Mouse (Mus musculus) left cerebral cortex, postnatal 14 days (tissue): ENCODE results near the gene Prnp. TPM values are rescaled to one million over a fixed set of nuclear protein-coding genes. Genes with fewer than 3 reads are reported as not detected.

ENCODE experiments used
- DNase-seq, 2 experiments: peaks; one replicate each; pipeline ENCODE4 v3.0.0; 2021 to 2022; ENCODE audit warnings: low spot score in 2 of 2, mixed read lengths in 1 of 2
- intact Hi-C: fragments of 180-260 bp; cut with DNase I; formaldehyde crosslinking; loops from one replicate; pipeline ENCODE4 v1.15.1; 2025
- total RNA-seq, 2 experiments: library from RNA; stranded (reverse); gene quantifications; 2 replicates each; pipeline ENCODE4 v1.2.3; 2021

The Prnp gene
- total RNA-seq, 2 experiments from 2014 or later, result 536 to 553 TPM

DNA sequence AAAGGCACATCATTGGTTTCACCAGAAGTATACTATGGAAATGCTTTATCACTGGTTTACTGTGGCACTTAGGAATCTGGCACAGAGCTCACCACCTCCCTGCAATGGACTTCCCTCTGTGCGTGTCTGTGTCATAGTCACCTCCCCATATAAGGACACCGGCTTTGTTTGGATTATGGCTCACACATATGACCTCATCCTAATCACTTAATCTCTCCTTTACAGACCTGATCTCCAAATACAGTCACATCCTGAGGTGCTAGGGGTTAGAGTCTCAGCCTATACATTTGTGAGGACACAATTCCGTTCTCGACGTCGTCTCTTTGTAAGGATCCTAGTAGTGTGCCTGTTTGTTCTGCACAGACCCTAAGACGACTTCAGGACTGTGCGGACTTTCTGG lies 35.5 kb downstream of the Prnp start:
- intact Hi-C loops, result no loop called here
- DNase-seq, result no peak

DNA sequence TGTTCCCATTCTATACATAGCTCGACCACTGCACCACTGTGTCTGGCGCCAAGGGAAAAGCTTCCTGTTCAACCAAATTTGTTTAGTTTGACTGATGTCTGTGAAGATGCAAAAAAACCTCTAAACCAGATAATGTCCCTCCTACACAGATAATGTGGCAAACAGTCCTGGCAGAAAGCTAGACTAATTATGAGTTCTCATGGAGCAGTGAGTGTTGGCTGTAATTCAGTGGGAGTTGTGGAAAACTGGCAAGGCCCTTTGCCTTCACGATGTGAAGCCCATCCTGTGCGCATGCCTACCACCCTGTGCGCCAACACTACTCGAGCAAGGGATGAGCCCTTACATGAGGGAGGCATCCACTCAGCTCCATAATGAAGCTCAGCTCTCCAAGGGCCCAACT lies 36.0 kb downstream of the Prnp start:
- DNase-seq, result peak in 1 of 2 experiments; percentile 2
- intact Hi-C loops, result no loop called here

DNA sequence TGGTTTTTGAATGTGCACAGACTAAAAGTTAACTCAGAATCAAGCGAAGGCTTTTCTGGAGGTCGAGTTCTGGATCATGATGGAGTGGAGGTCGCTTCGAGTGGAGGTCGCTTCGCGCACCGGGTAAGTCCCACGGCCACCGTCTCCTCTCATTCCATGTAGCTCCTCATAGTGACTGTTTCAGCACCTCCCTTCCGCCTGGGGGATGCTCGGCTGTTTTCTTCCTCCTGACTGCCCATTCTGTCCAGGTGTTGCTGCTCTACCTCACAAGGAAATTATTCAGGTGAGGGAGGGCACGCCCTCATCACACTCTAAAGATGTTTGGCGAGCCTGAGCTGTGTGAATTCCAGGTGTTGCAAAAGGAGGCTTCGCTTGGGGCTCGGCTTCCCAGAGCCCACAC lies 36.6 kb downstream of the Prnp start:
- peak in 1 of 2 experiments; percentile 1 for DNase-seq
- intact Hi-C loops, result no loop called here

DNA sequence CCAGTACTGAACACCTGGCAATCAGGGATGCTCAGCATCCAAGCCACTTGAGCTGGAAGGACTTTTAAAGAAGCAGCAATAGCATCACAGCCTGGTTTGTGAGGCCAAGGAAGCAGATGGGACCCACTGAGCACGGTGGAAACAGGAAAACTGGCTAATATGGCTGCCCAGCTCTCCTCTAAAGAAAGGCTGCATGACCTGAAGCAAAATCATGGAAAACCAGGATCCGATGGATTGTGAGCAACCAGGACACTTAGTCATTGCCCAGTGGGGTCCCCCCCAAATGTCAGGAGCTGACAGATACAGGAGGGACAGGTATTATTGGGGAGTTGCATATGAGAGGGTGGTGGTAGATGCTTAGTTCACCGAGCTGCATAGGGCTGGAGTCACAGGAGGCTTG lies 38.4 kb downstream of the Prnp start:
- DNase-seq, result peak in 1 of 2 experiments; percentile 1
- intact Hi-C loops, result loop anchor here (2.0 kb wide), 2 partner anchors 119 to 127 kb away; no protein-coding TSS in a partner anchor

GRCm38 (mm10) chr2:131948916-131949639 lies 39.4 kb downstream of the Prnp start:
- peak in 1 of 2 experiments; percentile 2 for DNase-seq
- intact Hi-C loops, result loop anchor here (2.0 kb wide), 2 partner anchors 120 to 128 kb away; no protein-coding TSS in a partner anchor

DNA sequence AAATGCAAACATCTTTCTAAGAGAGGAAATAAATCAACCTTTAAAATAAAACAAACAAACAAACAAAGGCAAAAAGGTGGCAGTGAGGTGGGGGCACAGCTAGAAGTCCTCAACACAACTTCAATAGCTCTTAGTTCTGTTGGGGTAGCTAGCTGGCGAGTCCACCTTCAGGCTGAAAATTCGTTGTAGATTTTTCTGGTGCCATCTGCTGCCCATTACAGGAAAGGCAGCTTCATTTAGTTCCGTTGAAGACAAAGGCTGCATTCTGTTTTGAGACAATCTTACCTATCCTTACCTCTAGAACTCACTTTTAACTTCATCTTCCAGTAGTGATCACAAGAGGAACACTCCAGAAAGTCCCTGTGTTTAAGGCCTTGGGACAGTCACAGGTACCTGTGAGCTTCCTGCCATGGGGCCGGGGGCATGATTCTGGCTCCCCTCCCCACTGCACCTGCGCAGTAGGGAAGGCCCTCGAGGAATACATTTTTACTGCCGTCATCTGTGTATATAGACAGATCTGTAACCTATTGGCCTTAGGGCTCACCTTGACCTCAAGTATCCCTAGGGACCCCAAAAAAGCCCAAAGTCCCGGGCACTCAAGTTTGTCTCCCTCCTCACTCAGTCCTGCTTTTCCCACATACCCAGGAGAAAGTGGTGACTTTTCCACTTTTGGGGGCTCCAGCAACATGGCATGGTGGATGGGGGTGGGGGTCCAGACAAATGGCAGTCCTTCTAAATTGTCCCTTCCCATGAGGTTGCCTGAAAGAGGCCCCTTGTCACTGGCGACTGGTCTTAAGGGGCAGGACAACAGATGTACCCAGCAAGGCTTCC lies 40.3 kb downstream of the Prnp start:
- intact Hi-C loops, result loop anchor here (2.0 to 10.0 kb wide), 3 partner anchors 121 to 395 kb away; no protein-coding TSS in a partner anchor
- DNase-seq, result peak; percentile 63 to 79

GRCm38 (mm10) chr2:131950598-131951095 lies 40.9 kb downstream of the Prnp start, which contains the start of gene Prnd:
Gene Prnd, plus strand, starts transcription at chr2:131950861.
- intact Hi-C loops, result loop anchor here (10.0 kb wide), 1 partner anchor 396 kb away; no protein-coding TSS in a partner anchor

GRCm38 (mm10) chr2:131952456-131952855 lies 42.7 kb downstream of the Prnp start:
- intact Hi-C loops, result loop anchor here (10.0 kb wide), 1 partner anchor 398 kb away; no protein-coding TSS in a partner anchor
- peak in 1 of 2 experiments; percentile 6 for DNase-seq

More at GRCm38 (mm10) chr2:131950598-131951095, 40.9 kb downstream of the Prnp start, which contains the start of gene Prnd:
- peak in 1 of 2 experiments; percentile 1 for DNase-seq

GRCm38 (mm10) chr2:131952961-131953538 lies 43.3 kb downstream of the Prnp start:
- intact Hi-C loops, result loop anchor here (10.0 kb wide), 1 partner anchor 398 kb away; no protein-coding TSS in a partner anchor
- peak in 1 of 2 experiments; percentile 6 for DNase-seq

DNA sequence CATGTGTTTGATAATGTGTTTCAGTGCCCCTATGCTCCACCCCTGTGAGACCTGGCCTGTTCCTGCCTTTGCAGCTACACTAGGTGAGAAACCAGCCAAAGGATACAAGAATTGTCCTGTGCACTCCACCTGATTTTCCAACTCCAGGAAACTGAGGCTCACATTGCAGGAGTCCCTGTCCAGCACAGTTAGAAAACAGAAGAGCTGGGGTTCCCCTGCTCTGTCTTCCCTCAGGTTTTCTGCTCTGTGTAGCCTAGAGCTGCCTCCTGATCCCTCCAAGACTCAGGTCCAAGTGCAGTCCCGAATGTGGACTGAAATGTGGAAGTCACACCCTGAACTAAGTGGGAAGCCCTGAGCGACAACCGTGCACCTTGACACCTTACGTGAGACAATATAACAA lies 44.0 kb downstream of the Prnp start:
- intact Hi-C loops, result loop anchor here (10.0 kb wide), 1 partner anchor 399 kb away; no protein-coding TSS in a partner anchor
- DNase-seq, result peak in 1 of 2 experiments; percentile 1

DNA sequence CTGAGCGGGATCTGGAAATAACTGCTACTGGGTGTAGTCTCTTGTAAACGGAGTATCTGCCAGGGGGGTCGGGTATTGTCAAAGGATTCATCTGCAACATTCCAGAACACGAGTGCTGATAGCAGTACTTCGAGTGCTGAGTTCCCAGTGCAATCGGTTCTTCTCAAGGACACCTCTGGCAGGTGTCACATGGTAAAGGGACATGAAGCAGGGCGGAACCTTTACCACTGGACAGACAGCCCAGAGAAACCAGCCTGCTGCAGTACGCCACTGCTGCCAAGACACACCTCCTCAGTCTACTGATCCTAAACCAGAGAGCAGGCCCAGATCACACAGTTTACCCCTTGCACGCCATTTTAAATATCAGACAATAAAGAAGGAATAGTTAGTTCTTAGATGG lies 45.1 kb downstream of the Prnp start:
- peak in 1 of 2 experiments; percentile 1 for DNase-seq
- intact Hi-C loops, result loop anchor here (10.0 kb wide), 1 partner anchor 400 kb away; no protein-coding TSS in a partner anchor

DNA sequence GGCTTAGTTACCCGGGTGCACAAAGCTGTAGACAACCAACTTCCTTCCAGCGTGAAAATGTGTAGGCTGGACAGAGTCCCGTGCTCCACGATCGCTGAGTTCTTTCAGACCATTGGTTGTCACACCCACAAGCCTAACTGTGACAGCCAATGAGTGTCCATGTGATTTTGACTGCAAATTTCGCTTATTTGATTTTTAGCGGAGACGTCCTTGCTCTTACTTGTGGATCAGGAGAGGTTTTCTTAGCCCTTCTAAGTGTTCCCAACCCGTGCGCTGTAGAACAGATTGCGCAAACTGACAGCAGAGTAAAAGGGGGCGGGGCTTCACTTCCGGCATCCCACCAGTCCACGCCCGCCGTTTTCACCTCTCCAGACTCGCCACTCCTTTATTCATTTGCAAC lies 45.5 kb downstream of the Prnp start:
- intact Hi-C loops, result loop anchor here (10.0 kb wide), 1 partner anchor 400 kb away; no protein-coding TSS in a partner anchor
- DNase-seq, result peak in 1 of 2 experiments; percentile 5

GRCm38 (mm10) chr2:131956336-131957256 lies 46.9 kb downstream of the Prnp start:
- peak in 1 of 2 experiments; percentile 1 for DNase-seq
- intact Hi-C loops, result loop anchor here (10.0 kb wide), 1 partner anchor 402 kb away; no protein-coding TSS in a partner anchor

DNA sequence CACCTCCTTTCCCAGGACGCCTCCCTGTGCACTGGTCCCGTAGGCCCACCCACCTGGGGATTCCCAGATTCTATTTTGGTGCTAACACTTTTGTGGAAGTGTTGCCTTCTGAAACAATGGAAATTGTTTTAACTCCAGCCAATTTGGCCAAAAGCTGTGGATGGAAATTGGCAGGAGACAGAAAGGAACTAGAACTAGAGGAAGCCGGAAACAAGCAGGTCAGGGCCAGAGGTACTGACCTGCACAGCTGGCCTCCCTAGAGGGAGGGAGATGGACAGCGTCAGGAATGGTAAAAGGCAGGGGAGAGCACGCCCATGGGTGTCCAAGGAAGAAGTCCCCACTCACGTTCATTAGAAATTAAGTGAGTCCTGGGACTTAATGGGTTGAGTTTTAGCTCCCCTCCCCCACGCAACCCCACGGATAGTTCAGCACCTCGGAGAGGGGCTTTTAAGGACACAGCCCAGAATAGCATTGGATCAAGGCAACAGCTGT lies 48.0 kb downstream of the Prnp start:
- intact Hi-C loops, result loop anchor here (10.0 kb wide), 1 partner anchor 403 kb away; no protein-coding TSS in a partner anchor
- DNase-seq, result peak in 1 of 2 experiments; percentile 1

DNA sequence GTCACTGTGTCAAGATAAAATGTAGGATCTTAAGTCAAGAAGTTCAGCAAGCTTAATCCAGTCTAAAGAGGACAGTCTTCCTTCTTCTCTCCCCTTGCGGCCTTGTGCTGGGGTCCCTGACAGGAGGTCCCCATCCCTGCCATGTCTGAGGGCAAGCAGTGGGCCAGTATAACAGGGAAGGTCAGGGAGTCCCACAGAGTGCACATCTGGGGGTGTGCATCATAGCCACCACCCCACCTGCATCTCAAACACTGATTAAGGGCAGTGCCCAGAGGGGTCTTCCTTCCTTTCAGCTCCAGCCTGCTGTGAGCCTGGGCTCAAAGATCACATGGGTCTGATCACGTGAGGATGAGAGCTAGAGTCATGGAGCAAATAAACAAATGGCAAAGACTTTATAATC lies 51.9 kb downstream of the Prnp start:
- intact Hi-C loops, result no loop called here
- peak in 1 of 2 experiments; percentile 1 for DNase-seq

DNA sequence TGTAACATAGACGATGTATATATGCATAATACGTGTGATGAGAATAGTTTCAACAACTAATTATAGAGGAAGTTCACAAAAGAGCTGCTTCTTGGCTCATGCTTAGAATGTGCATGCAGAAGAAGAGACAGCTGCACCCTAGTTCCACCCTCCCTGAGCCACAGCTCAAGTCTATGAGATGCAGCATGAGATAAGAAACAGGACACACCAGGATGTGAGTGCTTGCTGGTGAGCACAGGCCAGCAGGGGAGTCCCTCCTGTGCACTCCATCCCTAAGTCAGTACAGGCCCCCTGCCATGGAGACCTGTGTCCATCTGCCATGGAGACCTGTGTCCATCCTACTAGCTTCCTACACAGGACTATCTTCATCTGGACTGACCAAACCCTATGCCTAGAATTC lies 60.9 kb downstream of the Prnp start:
- intact Hi-C loops, result no loop called here
- peak in 1 of 2 experiments; percentile 2 for DNase-seq

DNA sequence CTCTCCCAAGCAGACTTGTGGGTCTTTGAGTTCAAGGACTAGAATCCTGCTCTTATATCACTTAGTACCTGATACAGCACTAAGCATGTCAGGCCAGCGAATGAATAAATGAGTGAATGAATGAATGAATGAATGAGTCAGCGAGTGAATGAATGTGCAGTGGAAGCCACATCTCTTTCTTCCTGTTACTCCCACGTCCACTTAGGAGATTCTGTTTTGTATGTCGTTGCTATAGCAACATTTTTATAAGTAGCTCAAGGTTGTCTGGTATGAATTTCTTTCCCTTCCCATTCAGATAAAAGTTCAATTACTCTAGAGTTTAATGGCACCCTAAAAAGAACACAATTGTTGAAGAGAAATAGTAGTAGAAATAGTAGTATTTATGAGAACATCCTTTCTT lies 61.4 kb downstream of the Prnp start:
- DNase-seq, result peak; percentile 2 to 41
- intact Hi-C loops, result no loop called here

DNA sequence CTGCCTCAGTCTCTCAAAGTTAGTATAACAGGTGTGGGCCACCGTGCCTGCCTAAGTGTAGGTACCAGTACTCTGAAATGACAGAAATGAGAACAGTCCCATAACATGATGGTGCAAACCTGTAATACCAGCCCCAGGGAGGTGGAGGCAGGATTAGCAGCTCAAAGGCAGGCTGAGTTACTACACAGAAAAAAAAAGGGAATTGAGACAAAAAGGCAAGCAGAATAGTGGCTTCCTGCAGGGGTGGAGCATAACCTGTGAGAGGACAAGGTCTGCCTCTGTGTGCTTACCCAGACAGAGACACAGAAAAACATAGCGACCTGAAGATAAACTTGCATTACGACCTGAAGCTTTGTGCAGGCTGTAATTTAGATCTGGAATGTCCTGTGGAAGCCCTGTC lies 66.9 kb downstream of the Prnp start:
- peak in 1 of 2 experiments; percentile 0 for DNase-seq
- intact Hi-C loops, result no loop called here
